Mouse (Mus musculus) ovary, postnatal 14 days (tissue): Measurements from ENCODE around the gene Tceal7.
"Not testable (repeated sequence)": the region's sequence is repeated elsewhere in the genome, so short reads cannot be mapped to it uniquely, and the experiment has no call there.

Source experiments
- DNase-seq: peaks from one replicate; pipeline ENCODE4 v3.0.0; 2022; ENCODE audit warnings: low spot score

The Tceal7 gene

DNA sequence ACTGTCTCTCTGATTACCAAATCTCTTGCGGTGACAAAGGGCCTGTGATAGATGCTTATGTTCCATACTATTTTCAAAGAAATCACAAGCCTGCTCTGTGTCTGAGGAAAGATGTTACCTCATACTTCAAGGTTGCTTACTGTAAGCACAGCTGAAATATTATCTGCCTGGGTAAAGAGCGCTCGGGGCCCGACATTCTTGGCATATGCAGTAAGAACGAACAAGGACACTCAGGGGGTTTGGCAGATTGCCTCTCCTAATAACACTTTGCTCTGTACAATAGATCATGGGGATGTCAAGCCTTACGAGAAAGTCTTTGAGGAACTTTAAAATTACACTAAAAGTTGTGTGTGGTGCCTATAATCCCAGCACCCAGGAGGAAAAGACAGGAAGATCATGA, 34.2 kb downstream of the Tceal7 start:
- DNase-seq: no peak

DNA sequence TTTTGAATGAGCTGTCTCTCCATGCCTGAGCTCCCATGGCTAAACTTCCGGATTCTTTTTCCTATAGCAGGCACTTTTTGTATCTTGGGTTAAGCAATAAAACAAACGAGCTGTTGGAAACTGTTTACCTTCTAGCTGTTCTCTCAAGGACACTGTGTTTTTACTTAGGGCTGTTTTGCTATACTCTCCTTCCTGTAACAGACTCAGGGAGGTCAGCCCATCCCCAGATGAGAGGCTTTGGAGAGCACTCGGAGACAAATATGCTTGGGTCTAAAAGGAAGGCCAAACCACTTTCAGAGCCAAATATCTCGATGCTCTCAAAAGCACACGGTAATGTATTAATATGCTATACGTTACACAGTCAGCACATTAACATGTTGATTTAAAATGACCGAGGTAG, 35.1 kb downstream of the Tceal7 start:
- no peak for DNase-seq

DNA sequence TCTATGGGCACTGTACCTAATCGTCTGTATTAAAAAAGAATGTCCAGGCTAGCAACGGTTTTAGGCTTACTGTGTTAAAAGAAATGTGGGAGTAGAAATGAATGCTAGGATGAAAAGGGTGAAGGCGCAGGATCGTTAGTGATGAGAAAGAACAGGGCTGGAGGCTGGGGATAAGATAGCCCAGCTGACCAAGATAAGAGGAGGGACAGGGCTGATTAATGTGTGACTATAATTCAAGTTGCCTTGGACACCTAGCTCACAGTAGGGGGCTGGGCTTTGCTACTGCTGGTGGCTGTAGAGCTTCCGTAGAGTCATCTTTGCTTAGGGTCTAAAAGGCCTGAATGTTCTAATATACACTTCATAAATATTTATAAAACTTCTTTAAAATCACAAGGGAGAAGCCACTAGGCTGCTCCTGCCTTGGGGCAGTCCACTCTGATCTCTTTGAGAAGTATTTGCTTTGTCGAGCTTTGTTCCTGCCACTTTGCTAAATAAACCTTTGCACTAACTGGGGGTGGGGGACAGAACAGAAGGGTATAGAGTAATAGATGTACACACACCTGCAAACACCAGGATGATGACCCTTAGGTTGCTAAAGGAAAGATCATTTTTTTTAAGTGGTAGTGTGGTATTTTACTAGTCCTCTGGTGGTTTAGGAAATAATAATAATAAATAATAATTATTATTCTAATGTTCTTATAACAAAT, 37.6 kb downstream of the Tceal7 start:
- DNase-seq: no peak

DNA sequence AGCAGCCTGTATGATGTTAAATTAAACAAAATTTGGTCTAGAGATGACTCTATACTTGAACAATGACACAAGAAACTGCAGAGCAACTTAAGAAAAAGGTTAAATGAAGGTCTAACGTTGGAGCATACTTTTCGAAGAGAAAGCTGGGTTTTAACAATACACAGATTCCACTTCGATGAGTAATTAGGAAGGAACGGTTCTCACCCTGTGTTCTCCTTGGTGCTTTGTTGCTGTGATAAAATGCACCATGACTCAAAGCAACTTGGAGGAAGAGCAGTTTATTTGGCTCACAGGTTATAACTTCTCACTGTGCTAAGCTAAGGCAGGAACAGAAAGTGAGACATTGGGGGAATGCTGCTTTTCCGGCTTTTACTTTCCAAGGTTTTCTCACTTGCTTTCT, 53.1 kb downstream of the Tceal7 start:
- DNase-seq: no peak

DNA sequence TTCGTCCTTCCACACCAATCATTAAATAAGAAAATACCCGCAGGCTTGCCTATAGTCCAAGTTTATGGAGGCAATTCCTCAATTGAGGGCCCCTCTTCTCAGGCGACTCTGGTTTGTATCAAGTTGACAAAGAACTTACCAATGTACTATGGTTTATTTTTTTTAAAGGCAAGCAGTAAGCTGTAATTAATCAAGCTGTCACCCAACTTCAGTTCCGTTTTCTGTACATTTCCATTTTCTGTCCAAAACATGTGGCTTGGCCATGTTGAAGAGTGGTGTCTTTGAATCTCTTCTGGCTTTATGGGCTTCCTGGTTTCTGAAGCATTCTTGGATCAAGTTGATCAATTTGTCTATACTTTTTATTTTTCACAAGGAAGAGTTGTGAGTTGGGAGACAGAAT, 53.6 kb downstream of the Tceal7 start:
- DNase-seq: no peak

DNA sequence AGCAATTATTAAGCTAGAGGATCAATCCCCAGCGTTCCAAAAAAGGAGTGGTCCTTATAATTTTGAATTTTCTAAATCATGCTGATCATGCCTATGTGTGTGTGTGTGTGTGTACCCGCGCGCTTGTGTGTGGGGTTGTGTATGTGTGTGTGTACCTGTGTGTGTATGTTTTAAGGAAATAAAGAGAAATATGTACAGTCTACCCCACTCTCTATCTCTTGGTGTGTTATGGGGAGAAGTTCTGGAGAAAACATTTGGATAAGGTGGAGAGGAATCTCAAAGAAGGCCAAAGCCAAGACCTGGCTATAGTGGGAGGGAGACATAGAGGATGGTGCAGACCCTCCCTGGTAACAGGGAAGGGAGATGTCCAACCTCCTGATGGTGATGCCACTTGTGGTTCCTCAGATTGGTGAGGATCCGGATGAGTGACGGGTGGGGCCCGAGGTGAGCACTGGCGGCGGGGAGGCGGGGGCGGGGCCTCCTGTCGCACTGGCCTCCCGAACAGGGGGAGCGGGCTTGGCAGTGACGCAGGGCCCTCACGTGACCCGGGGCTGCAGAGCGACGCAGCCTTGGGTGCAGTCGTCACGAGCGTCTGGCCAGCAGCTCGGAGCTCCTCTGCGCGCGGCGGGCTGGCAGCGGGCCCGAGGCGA, 55.3 kb downstream of the Tceal7 start, which contains the start of gene Bex3:
TSS of gene Bex3 (plus strand) at position 511 of the 650 bp plus-strand sequence.
- not testable (repeated sequence) for DNase-seq

DNA sequence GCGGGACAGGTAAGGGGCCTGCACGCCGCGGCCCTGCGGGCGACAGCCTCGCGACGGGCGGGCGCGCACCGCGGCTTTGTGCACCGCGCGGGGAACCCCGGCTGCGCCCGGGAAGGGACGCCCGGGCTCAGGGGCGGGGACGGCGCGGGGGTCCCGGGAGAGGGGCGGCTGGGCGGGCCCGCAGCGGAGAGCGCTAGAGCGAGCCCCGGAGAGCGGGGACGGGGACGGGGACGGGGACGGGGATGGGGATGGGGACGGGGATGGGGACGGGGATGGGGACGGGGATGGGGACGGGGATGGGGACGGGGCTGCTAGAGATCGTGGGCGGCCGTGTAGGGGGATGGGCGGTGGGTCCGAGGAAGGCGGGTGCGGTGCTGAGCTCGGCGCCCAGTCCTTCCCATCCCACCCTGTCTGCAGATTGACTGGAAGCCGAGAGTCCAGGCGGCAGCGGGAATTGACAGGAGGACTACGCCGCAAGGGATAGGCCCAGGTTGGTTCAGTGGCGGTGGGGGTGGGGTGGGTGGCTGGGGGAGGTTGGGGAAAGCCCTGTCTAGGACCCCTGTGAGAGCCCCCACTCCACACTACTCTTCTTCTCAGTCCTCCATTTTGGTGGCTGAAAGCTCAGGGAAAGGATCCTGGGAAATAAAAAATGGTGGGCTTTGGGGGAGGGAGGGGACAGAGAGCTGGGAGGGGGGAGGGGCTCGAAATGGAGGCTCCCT, 56.0 kb downstream of the Tceal7 start:
- not testable (repeated sequence) for DNase-seq

DNA sequence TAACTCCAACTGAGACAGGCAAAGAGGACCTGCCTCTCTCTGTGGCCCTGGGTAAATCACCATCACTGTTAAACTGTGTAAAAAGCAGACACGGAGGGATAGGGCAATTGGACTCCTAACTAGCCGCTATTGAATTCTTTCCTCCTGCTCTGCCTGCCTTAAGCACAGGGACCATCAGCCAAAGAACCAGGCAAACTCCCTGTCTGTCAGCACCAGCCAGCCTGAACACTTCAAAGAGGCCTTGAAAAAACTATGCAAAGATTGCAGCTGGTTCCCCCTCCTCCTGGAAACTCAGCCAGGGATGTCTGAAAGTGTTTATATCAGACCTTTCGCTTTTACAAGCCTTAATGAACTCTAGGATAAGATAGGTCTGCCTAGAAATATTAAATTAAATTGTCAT, 60.0 kb downstream of the Tceal7 start:
- no peak for DNase-seq

DNA sequence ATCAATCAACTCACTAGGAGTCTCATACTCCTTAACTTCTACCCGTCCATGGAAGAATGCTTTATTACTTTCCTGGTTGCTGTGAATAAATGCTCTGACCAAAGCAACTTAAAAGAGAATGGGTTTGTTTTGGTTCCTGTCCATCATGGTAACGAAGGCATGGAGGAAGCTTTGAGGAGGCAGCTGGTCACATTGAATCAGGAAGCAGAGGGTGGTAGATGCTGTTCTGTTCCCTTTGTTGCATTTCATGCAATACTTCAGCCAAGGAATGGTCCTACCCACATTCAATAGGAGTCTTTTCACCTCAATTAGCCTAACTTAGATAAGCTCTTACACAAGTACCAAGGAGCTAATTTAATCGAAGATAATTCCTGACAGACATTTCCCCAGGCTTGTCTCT, 60.8 kb downstream of the Tceal7 start:
- DNase-seq: no peak
